Mouse (Mus musculus) liver, embryonic 15.5 days (tissue): ENCODE results near the gene Irak2. TPM values are rescaled to one million over a fixed set of nuclear protein-coding genes. Genes with fewer than 3 reads are reported as not detected.

ENCODE experiments used
- ATAC-seq: fragments of 200-750 bp; cut with Nextera tagmentation; 2 replicates; pipeline ENCODE4 v1.8.0; 2017; ENCODE audit warnings: moderate number of reproducible peaks, mild to moderate bottlenecking, moderate library complexity; ENCODE audit not compliant: insufficient read depth
- H3K27ac ChIP-seq: fragments of 300-500 bp; sonication (generic); replicated peaks from 2 replicates; pipeline ENCODE4 v1.5.1; 2015; ENCODE audit warnings: mild to moderate bottlenecking, inconsistent platforms
- H3K27me3 ChIP-seq: fragments of 300-500 bp; sonication (generic); 2 replicates; pipeline ENCODE4 v1.6.1; 2015; ENCODE audit warnings: mild to moderate bottlenecking, inconsistent platforms
- H3K36me3 ChIP-seq: fragments of 300-500 bp; sonication (generic); replicated peaks from 2 replicates; pipeline ENCODE4 v1.6.1; 2015; ENCODE audit warnings: moderate library complexity, mild to moderate bottlenecking, inconsistent platforms
- H3K4me1 ChIP-seq: fragments of 300-500 bp; sonication (generic); replicated peaks from 2 replicates; pipeline ENCODE4 v1.6.1; 2015; ENCODE audit warnings: inconsistent platforms
- H3K4me2 ChIP-seq: fragments of 300-500 bp; sonication (generic); 2 replicates; pipeline ENCODE4 v1.6.1; 2015; ENCODE audit warnings: moderate library complexity, mild to moderate bottlenecking, inconsistent platforms
- H3K4me3 ChIP-seq: fragments of 300-500 bp; sonication (generic); replicated peaks from 2 replicates; pipeline ENCODE4 v1.5.1; 2015; ENCODE audit warnings: mild to moderate bottlenecking, inconsistent platforms
- H3K9ac ChIP-seq: fragments of 300-500 bp; sonication (generic); 2 replicates; pipeline ENCODE4 v1.6.1; 2015; ENCODE audit warnings: moderate library complexity, mild to moderate bottlenecking, inconsistent platforms
- H3K9me3 ChIP-seq: fragments of 300-500 bp; sonication (generic); replicated peaks from 2 replicates; pipeline ENCODE4 v1.6.1; 2016; ENCODE audit warnings: inconsistent platforms
- WGBS: fragments of 180-500 bp; shearing (Covaris S2); methylation state at CpG from one replicate; pipeline ENCODE4 v1.1.7; 2015; ENCODE audit warnings: mixed read lengths; ENCODE audit not compliant: insufficient replicate concordance; 5-methylcytosine and 5-hydroxymethylcytosine counted together
- microRNA-seq: library from miRNA; unstranded; fragments of <30 nt; microRNA quantifications from one replicate; pipeline ENCODE4, GENCODE M21; 2016
- polyA plus RNA-seq: library from polyadenylated mRNA; unstranded; fragments of >200 nt; fragmentation: Nextera tagmentation; extraction: Ambion mirVana; gene quantifications from 2 replicates; pipeline ENCODE4 v1.2.1, GENCODE M21; 2015

Irak2 gene
- polyA plus RNA-seq, 1 experiment from 2014 or later, result 13.5 TPM

DNA sequence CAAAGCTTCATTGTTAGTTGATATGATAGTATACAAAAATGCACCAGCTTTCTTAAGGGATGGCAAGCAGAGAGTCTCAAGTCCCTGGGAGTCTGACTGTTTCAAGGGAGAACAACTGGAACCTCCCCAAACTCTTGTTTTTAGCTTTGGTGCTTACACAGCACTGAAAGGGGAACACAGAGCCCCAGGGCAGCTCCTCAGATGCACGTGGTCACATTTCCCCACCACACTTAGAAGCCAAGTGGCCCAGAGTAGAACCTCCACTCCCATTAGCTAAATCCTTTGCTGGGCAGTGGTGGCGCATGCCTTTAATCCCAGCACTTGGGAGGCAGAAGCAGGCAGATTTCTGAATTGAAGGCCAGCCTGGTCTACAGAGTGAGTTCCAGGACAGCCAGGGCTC, 103.2 kb downstream of the Irak2 start:
- H3K27ac ChIP-seq, result no peak overlapping the region
- H3K36me3 ChIP-seq, result peaks cover 19% of the 10 kb centered on the region
- H3K9ac ChIP-seq, result no peak overlapping the region
- no peak overlapping the region for H3K4me3 ChIP-seq
- H3K9me3 ChIP-seq, result no peaks in the 10 kb centered on the region
- ATAC-seq, result no peak
- peaks cover 20% of the 10 kb centered on the region for H3K4me1 ChIP-seq
- peaks cover 4% of the 10 kb centered on the region; the same call in 1 of the 2 replicates for H3K27me3 ChIP-seq
- H3K4me2 ChIP-seq, result no peak overlapping the region
- 59% methylated on average over 2 of the region's 2 CpGs for WGBS

GRCm38 (mm10) chr6:113742321-113742720, 104.1 kb downstream of the Irak2 start:
- Histone ChIP-seq H3K4me1 (peaks cover 20% of the 10 kb centered on the region), H3K27me3 (peaks cover 5% of the 10 kb centered on the region), H3K4me3 (no peak overlapping the region), H3K27ac (no peak overlapping the region), H3K9ac (no peak overlapping the region), H3K4me2 (no peak overlapping the region), H3K9me3 (no peaks in the 10 kb centered on the region), H3K36me3 (peaks cover 12% of the 10 kb centered on the region)
- 53% methylated on average over 1 of the region's 1 CpGs for WGBS
- ATAC-seq, result no peak

- Histone ChIP-seq H3K27ac (no peak overlapping the region), H3K9ac (no peak overlapping the region), H3K4me1 (peaks cover 20% of the 10 kb centered on the region), H3K9me3 (no peaks in the 10 kb centered on the region), H3K27me3 (peaks cover 11% of the 10 kb centered on the region), H3K36me3 (peaks cover 4% of the 10 kb centered on the region; the same call in 1 of the 2 replicates), H3K4me2 (no peak overlapping the region), H3K4me3 (no peak overlapping the region)
- ATAC-seq, result no peak
- WGBS, result 26% methylated on average over 1 of the region's 1 CpGs
Measured at GRCm38 (mm10) chr6:113743111-113743510, 104.8 kb downstream of the Irak2 start.

Small RNA genes lying within 50 kb of the gene (microRNA-seq; reads per million reads assigned to microRNA genes)
- 0.76 reads per million for gene Mir7042

Other genes with a start within 250 kb of the Irak2 start
- 0.98 and 1.3 TPM in 2 replicates for gene Ttll3, start 249.2 kb upstream of the Irak2 start, polyA plus RNA-seq
- 11.8 and 16.5 TPM in 2 replicates for gene Rpusd3, start 219.1 kb upstream of the Irak2 start, polyA plus RNA-seq
- not detected in 2 replicates for gene Cidec, start 202.7 kb upstream of the Irak2 start, polyA plus RNA-seq
- 31.7 and 33.1 TPM in 2 replicates for gene Jagn1, start 195.9 kb upstream of the Irak2 start, polyA plus RNA-seq
- gene Il17re, start 180.0 kb upstream of the Irak2 start, polyA plus RNA-seq, result 0.09 and 0.33 TPM in 2 replicates
- gene Il17rc, start 167.0 kb upstream of the Irak2 start, polyA plus RNA-seq, result 9.1 and 12.0 TPM in 2 replicates
- gene Creld1, start 155.2 kb upstream of the Irak2 start, polyA plus RNA-seq, result 7.1 and 7.6 TPM in 2 replicates
- 0.03 and 0.07 TPM in 2 replicates for gene Prrt3, start 136.5 kb upstream of the Irak2 start, polyA plus RNA-seq
- 40.9 and 41.2 TPM in 2 replicates for gene Emc3, start 106.8 kb upstream of the Irak2 start, polyA plus RNA-seq
- gene Fancd2, start 106.8 kb upstream of the Irak2 start, polyA plus RNA-seq, result 7.5 and 8.4 TPM in 2 replicates
- not detected in 2 replicates for gene Fancd2os, start 37.8 kb upstream of the Irak2 start, polyA plus RNA-seq
- gene Brk1, start 33.7 kb upstream of the Irak2 start, polyA plus RNA-seq, result 79.4 and 80.7 TPM in 2 replicates
- 8.7 and 10.8 TPM in 2 replicates for gene Vhl, start 14.5 kb upstream of the Irak2 start, polyA plus RNA-seq
- 0.77 and 0.83 TPM in 2 replicates for gene Tatdn2, start 58.6 kb downstream of the Irak2 start, polyA plus RNA-seq
- 0.17 TPM in 1 of 2 replicates, not detected in the other for gene Ghrl, start 81.4 kb downstream of the Irak2 start, polyA plus RNA-seq
- gene Sec13, start 102.3 kb downstream of the Irak2 start, polyA plus RNA-seq, result 117 TPM in 2 replicates